Mouse (Mus musculus) midbrain, embryonic 13.5 days (tissue): ENCODE data around the gene Dmbx1. TPM values are rescaled to one million over a fixed set of nuclear protein-coding genes. Genes with fewer than 3 reads are reported as not detected.

Source experiments
- ATAC-seq: fragments of 200-750 bp; cut with Nextera tagmentation; 2 replicates; pipeline ENCODE4 v1.8.0; 2017; ENCODE audit warnings: mild to moderate bottlenecking, moderate TSS enrichment, moderate library complexity
- H3K27ac ChIP-seq: fragments of 300-500 bp; sonication (generic); 2 replicates; pipeline ENCODE4 v1.5.1; 2015; ENCODE audit warnings: inconsistent platforms, mild to moderate bottlenecking, moderate library complexity
- H3K27me3 ChIP-seq: fragments of 300-500 bp; sonication (generic); 2 replicates; pipeline ENCODE4 v1.6.1; 2015; ENCODE audit warnings: mild to moderate bottlenecking, inconsistent platforms
- H3K36me3 ChIP-seq: fragments of 300-500 bp; sonication (generic); 2 replicates; pipeline ENCODE4 v1.6.1; 2015; ENCODE audit warnings: mild to moderate bottlenecking, inconsistent platforms
- H3K4me1 ChIP-seq: fragments of 300-500 bp; sonication (generic); replicated peaks from 2 replicates; pipeline ENCODE4 v1.6.1; 2015; ENCODE audit warnings: inconsistent platforms
- H3K4me2 ChIP-seq: fragments of 300-500 bp; sonication (generic); replicated peaks from 2 replicates; pipeline ENCODE4 v1.6.1; 2015; ENCODE audit warnings: moderate library complexity, mild to moderate bottlenecking, inconsistent platforms
- H3K4me3 ChIP-seq: fragments of 300-500 bp; sonication (generic); replicated peaks from 2 replicates; pipeline ENCODE4 v1.5.1; 2015; ENCODE audit warnings: mild to moderate bottlenecking, inconsistent platforms
- H3K9ac ChIP-seq: fragments of 300-500 bp; sonication (generic); replicated peaks from 2 replicates; pipeline ENCODE4 v1.6.1; 2015; ENCODE audit warnings: mild to moderate bottlenecking, inconsistent platforms
- H3K9me3 ChIP-seq: fragments of 300-500 bp; sonication (generic); 2 replicates; pipeline ENCODE4 v1.6.1; 2016; ENCODE audit warnings: mild to moderate bottlenecking, inconsistent platforms
- WGBS: fragments of 180-500 bp; shearing (Covaris S2); methylation state at CpG from one replicate; pipeline ENCODE4 v1.1.7; 2015; 5-methylcytosine and 5-hydroxymethylcytosine counted together
- polyA plus RNA-seq: library from polyadenylated mRNA; unstranded; fragments of >200 nt; fragmentation: Nextera tagmentation; extraction: Ambion mirVana; gene quantifications from 2 replicates; pipeline ENCODE4 v1.2.1, GENCODE M21; 2015

Dmbx1 gene
- polyA plus RNA-seq, 1 experiment from 2014 or later = 11.7 TPM

DNA sequence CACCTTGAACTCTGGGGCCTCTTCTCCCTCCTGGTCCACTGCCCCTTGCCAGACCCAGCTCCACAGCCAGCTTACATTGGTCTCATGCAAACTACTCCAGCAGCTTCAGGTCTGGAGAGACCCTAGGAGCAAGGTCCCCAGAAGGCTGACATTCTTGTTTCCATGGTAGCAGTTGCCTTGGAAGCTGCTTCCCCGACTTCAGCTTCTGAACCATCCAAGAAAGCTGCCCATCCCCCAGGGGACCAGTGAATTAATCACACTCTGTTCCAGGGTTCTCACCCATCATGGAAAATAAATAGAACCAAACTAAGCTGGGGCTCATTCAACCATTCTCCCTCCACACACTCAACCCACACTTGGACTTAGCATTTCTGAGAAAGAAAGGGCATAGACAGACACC is 58.5 kb downstream of the Dmbx1 start:
- Histone ChIP-seq H3K4me2 (0 out of 2 replicates have a peak overlapping the region, but pooled peaks have one; percentile 21), H3K4me1 (peaks cover 56% of the 10 kb centered on the region)
- 0% methylated on average over 1 of the region's 1 CpGs for WGBS

GRCm38 (mm10) chr4:115878828-115879227 is 60.9 kb downstream of the Dmbx1 start:
- Histone ChIP-seq H3K27ac (peak overlapping the region; percentile 88; the same call in 1 of the 2 replicates), H3K4me2 (peak overlapping the region; percentile 41), H3K36me3 (peaks cover 14% of the 10 kb centered on the region), H3K4me1 (peaks cover 56% of the 10 kb centered on the region), H3K27me3 (no peaks in the 10 kb centered on the region), H3K4me3 (no peak overlapping the region), H3K9ac (peak overlapping the region; percentile 53; the same call in 1 of the 2 replicates), H3K9me3 (no peaks in the 10 kb centered on the region)
- 13% methylated on average over 9 of the region's 9 CpGs for WGBS
- no peak for ATAC-seq

More for the DNA sequence above, 58.5 kb downstream of the Dmbx1 start:
- peaks cover 4% of the 10 kb centered on the region; the same call in 1 of the 2 replicates for H3K36me3 ChIP-seq
- H3K27ac ChIP-seq = peak overlapping the region; percentile 70
- H3K27me3 ChIP-seq = no peaks in the 10 kb centered on the region
- H3K9me3 ChIP-seq = no peaks in the 10 kb centered on the region
- peak; percentile 36 for ATAC-seq
- no peak overlapping the region for H3K9ac ChIP-seq
- H3K4me3 ChIP-seq = no peak overlapping the region

GRCm38 (mm10) chr4:115878216-115878678 is 61.5 kb downstream of the Dmbx1 start:
- ATAC-seq = peak; percentile 72
- Histone ChIP-seq H3K9me3 (no peaks in the 10 kb centered on the region), H3K4me2 (peak overlapping the region; percentile 41), H3K4me3 (0 out of 2 replicates have a peak overlapping the region, but pooled peaks have one; percentile 6), H3K9ac (peak overlapping the region; percentile 53; the same call in 1 of the 2 replicates), H3K36me3 (peaks cover 18% of the 10 kb centered on the region), H3K4me1 (peaks cover 56% of the 10 kb centered on the region), H3K27ac (peak overlapping the region; percentile 88), H3K27me3 (no peaks in the 10 kb centered on the region)
- WGBS = 2% methylated on average over 11 of the region's 11 CpGs

GRCm38 (mm10) chr4:115873231-115873630 is 66.5 kb downstream of the Dmbx1 start:
- no peak overlapping the region for H3K27ac ChIP-seq
- WGBS = 79% methylated on average over 3 of the region's 3 CpGs
- H3K9ac ChIP-seq = no peak overlapping the region
- H3K4me1 ChIP-seq = peaks cover 37% of the 10 kb centered on the region
- H3K4me2 ChIP-seq = no peak overlapping the region
- no peaks in the 10 kb centered on the region for H3K9me3 ChIP-seq
- peaks cover 28% of the 10 kb centered on the region for H3K36me3 ChIP-seq
- no peaks in the 10 kb centered on the region for H3K27me3 ChIP-seq
- no peak overlapping the region for H3K4me3 ChIP-seq
- ATAC-seq = no peak

GRCm38 (mm10) chr4:115869512-115870210 is 70.1 kb downstream of the Dmbx1 start:
- H3K4me3 ChIP-seq = no peak overlapping the region
- H3K4me1 ChIP-seq = peaks cover 24% of the 10 kb centered on the region
- H3K9me3 ChIP-seq = no peaks in the 10 kb centered on the region
- H3K4me2 ChIP-seq = no peak overlapping the region
- peaks cover 21% of the 10 kb centered on the region for H3K36me3 ChIP-seq
- H3K27me3 ChIP-seq = no peaks in the 10 kb centered on the region
- 0 out of 2 replicates have a peak overlapping the region, but pooled peaks have one; percentile 28 for H3K9ac ChIP-seq
- 11% methylated on average over 16 of the region's 16 CpGs for WGBS
- H3K27ac ChIP-seq = peak overlapping the region; percentile 80
- ATAC-seq = peak; percentile 75

Other genes with a start within 250 kb of the Dmbx1 start
- gene Efcab14, start 202.2 kb downstream of the Dmbx1 start, polyA plus RNA-seq = 22.0 and 23.9 TPM in 2 replicates
- gene Tex38, start 158.9 kb downstream of the Dmbx1 start, polyA plus RNA-seq = 0.35 and 0.54 TPM in 2 replicates
- 38.7 and 41.9 TPM in 2 replicates for gene Atpaf1, start 155.1 kb downstream of the Dmbx1 start, polyA plus RNA-seq
- 4.0 and 4.9 TPM in 2 replicates for gene Mob3c, start 111.8 kb downstream of the Dmbx1 start, polyA plus RNA-seq
- 23.3 and 25.7 TPM in 2 replicates for gene Mknk1, start 100.7 kb downstream of the Dmbx1 start, polyA plus RNA-seq
- gene Kncn, start 55.5 kb downstream of the Dmbx1 start, polyA plus RNA-seq = 0.24 TPM in 1 of 2 replicates, not detected in the other
- 0.12 and 0.32 TPM in 2 replicates for gene 6430628N08Rik, start 49.3 kb downstream of the Dmbx1 start, polyA plus RNA-seq
- 9.5 and 11.3 TPM in 2 replicates for gene Faah, start 78.0 kb upstream of the Dmbx1 start, polyA plus RNA-seq
- gene Nsun4, start 114.0 kb upstream of the Dmbx1 start, polyA plus RNA-seq = 17.5 and 17.9 TPM in 2 replicates
- 434 and 439 TPM in 2 replicates for gene Uqcrh, start 135.1 kb upstream of the Dmbx1 start, polyA plus RNA-seq
- gene Lrrc41, start 135.3 kb upstream of the Dmbx1 start, polyA plus RNA-seq = 62.1 and 67.1 TPM in 2 replicates
- 18.8 and 19.4 TPM in 2 replicates for gene Rad54l, start 183.8 kb upstream of the Dmbx1 start, polyA plus RNA-seq
- gene Pomgnt1, start 183.9 kb upstream of the Dmbx1 start, polyA plus RNA-seq = 51.8 and 56.9 TPM in 2 replicates
- 1.5 and 2.2 TPM in 2 replicates for gene Lurap1, start 211.4 kb upstream of the Dmbx1 start, polyA plus RNA-seq
- 0.11 TPM in 1 of 2 replicates, not detected in the other for gene Tspan1, start 227.7 kb upstream of the Dmbx1 start, polyA plus RNA-seq
- gene 1700042G07Rik, start 233.4 kb upstream of the Dmbx1 start, polyA plus RNA-seq = not detected in 2 replicates
- gene Gm49337, start 233.5 kb upstream of the Dmbx1 start, polyA plus RNA-seq = not detected in 2 replicates